Mouse (Mus musculus) liver, postnatal 0 days (tissue): Measurements from ENCODE around the gene Pdzd2. TPM values are rescaled to one million over a fixed set of nuclear protein-coding genes. Genes with fewer than 3 reads are reported as not detected.

ENCODE experiments used
- ATAC-seq: fragments of 200-750 bp; cut with Nextera tagmentation; 2 replicates; pipeline ENCODE4 v1.8.0; 2017; ENCODE audit warnings: mild to moderate bottlenecking, moderate library complexity
- DNase-seq: peaks from one replicate; pipeline ENCODE4 v3.0.0-alpha.2; 2016
- H3K27ac ChIP-seq: fragments of 300-500 bp; sonication (generic); 2 replicates; pipeline ENCODE4 v1.5.1; 2014; ENCODE audit warnings: antibody characterized with exemption, moderate library complexity, mild to moderate bottlenecking, low read depth
- H3K27me3 ChIP-seq: fragments of 300-500 bp; sonication (generic); 2 replicates; pipeline ENCODE4 v1.6.1; 2014; ENCODE audit warnings: low read length, control low read depth, mixed read lengths; ENCODE audit not compliant: insufficient read depth
- H3K36me3 ChIP-seq: fragments of 300-500 bp; sonication (generic); replicated peaks from 2 replicates; pipeline ENCODE4 v1.6.1; 2014; ENCODE audit warnings: mild to moderate bottlenecking, control low read depth, low read length, moderate library complexity, mixed read lengths; ENCODE audit not compliant: insufficient read depth
- H3K4me1 ChIP-seq: fragments of 300-500 bp; sonication (generic); 2 replicates; pipeline ENCODE4 v1.6.1; 2014; ENCODE audit warnings: antibody characterized with exemption, mild to moderate bottlenecking, control low read depth; ENCODE audit not compliant: insufficient read depth
- H3K4me2 ChIP-seq: fragments of 300-500 bp; sonication (generic); 2 replicates; pipeline ENCODE4 v1.6.1; 2014; ENCODE audit warnings: low read depth, mild to moderate bottlenecking, low read length, moderate library complexity, mixed read lengths
- H3K4me3 ChIP-seq: fragments of 300-500 bp; sonication (generic); 2 replicates; pipeline ENCODE4 v1.5.1; 2014; ENCODE audit warnings: low read depth, low read length
- H3K9ac ChIP-seq: fragments of 300-500 bp; sonication (generic); replicated peaks from 2 replicates; pipeline ENCODE4 v1.6.1; 2014; ENCODE audit warnings: mild to moderate bottlenecking, moderate library complexity
- H3K9me3 ChIP-seq: fragments of 300-500 bp; sonication (generic); 2 replicates; pipeline ENCODE4 v1.6.1; 2016; ENCODE audit warnings: mild to moderate bottlenecking, control low read depth, low read length, mixed read lengths
- CTCF ChIP-seq: sonication (generic); IDR thresholded peaks from 2 replicates; pipeline ENCODE4 v1.5.1; 2016; ENCODE audit warnings: antibody characterized with exemption, low read depth
- EP300 ChIP-seq: IDR thresholded peaks from 2 replicates; pipeline ENCODE4 v1.6.1; 2016; ENCODE audit warnings: antibody characterized with exemption, low read depth, mild to moderate bottlenecking
- WGBS: fragments of 180-500 bp; shearing (Covaris S2); extraction: QIAGEN DNeasy Blood & Tissue Kit; methylation state at CpG from one replicate; pipeline ENCODE4 v1.1.7; 2014; ENCODE audit not compliant: insufficient replicate concordance; 5-methylcytosine and 5-hydroxymethylcytosine counted together
- polyA plus RNA-seq: library from polyadenylated mRNA; unstranded; fragments of >200 nt; fragmentation: Nextera tagmentation; extraction: Ambion mirVana; gene quantifications from 2 replicates; pipeline ENCODE4 v1.2.1, GENCODE M21; 2015

Gene Pdzd2
- polyA plus RNA-seq, 1 experiment from 2014 or later: 1.3 TPM

DNA sequence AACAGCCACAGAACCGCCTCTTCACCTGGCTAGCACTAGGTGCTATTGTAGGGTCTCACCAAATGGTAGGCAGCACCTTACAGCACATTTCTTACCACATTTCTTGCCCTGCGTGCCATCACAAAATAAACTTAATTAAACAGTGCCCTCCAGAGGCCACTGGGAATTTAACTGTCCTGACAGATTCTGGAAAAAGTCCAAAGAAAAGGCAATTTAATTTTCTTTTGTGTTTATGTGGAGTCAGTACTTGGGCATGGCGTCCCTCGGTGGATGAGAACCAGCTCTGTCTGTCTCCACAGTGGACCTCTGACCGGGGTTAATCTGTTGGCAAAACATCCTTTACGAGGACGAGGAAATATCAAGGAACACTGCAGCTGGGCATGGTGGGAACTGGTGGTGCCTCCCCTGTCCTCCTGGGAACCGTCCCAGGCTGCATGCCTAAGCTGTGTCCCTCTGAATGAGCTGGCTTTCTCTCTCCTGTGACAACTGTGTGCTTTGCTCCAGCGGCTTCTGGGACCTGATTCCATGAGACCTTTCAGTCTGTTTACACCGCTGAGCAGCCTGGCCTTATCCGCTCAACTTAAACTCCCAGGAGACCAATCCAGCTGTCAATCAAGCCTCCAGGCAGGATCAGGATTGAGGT is 162.5 kb downstream of the Pdzd2 start:
- Histone ChIP-seq H3K9ac (peak overlapping the region; percentile 16; the same call in 1 of the 2 replicates), H3K27me3 (no peaks in the 10 kb centered on the region), H3K4me3 (no peak overlapping the region), H3K9me3 (no peaks in the 10 kb centered on the region), H3K4me2 (0 out of 2 replicates have a peak overlapping the region, but pooled peaks have one; percentile 22), H3K4me1 (no peaks in the 10 kb centered on the region), H3K36me3 (no peaks in the 10 kb centered on the region), H3K27ac (no peak overlapping the region)
- DNase-seq: peak; percentile 21
- 34% methylated on average over 11 of the region's 11 CpGs for WGBS
- TF ChIP-seq CTCF (peak; percentile 63), EP300 (no peak)
- no peak for ATAC-seq

DNA sequence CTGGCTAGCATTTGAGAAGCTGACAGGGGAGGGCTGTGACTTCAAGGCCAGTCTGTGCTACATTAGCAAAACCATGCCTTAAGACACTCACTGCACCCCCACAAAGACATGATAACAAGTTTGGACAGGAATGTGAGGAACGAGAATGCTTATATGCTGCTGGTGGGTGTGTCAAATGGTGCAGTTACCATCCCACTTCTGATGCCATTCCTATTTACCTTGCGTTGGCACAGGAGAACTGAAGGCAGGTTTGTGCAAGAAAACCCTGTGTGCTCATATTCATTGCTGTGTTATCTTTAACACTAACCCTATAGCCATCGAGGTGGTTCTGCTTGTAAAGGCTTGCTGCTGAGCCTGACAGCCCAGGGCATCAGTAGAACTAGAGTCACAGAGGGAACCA is 166.1 kb downstream of the Pdzd2 start:
- H3K4me3 ChIP-seq: no peak overlapping the region
- ATAC-seq (no peak), DNase-seq (no peak)
- H3K4me1 ChIP-seq: no peaks in the 10 kb centered on the region
- no peak overlapping the region for H3K27ac ChIP-seq
- H3K36me3 ChIP-seq: no peaks in the 10 kb centered on the region
- no peak overlapping the region for H3K9ac ChIP-seq
- H3K27me3 ChIP-seq: no peaks in the 10 kb centered on the region
- 68% methylated on average over 3 of the region's 3 CpGs for WGBS
- TF ChIP-seq CTCF (no peak), EP300 (no peak)
- no peaks in the 10 kb centered on the region for H3K9me3 ChIP-seq
- H3K4me2 ChIP-seq: no peak overlapping the region

DNA sequence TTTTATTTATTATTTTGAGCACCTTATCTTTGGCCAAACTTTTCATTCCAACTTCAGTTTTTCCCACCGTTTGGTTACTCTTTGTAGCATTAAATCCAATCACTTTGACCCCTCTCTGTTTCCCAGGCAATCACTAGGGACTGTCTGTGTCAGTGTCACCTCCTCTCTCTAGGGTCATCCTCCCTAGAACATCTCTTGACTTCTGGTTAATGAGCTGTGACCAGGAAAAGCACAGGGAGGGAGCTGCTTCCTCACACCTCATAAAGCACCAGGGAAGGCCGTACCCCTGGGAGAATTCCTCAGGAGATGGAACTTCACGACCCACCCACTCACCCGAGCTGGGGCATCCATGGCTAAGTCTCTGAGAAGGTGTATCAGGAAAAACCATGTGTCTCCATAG is 168.6 kb downstream of the Pdzd2 start:
- H3K4me1 ChIP-seq: no peaks in the 10 kb centered on the region
- no peak for TF ChIP-seq CTCF
- TF ChIP-seq EP300: no peak
- DNase-seq (no peak), ATAC-seq (no peak)
- no peak overlapping the region for H3K27ac ChIP-seq
- H3K4me2 ChIP-seq: no peak overlapping the region
- H3K36me3 ChIP-seq: no peaks in the 10 kb centered on the region
- H3K9ac ChIP-seq: no peak overlapping the region
- H3K4me3 ChIP-seq: no peak overlapping the region
- WGBS: 64% methylated on average over 4 of the region's 4 CpGs
- no peaks in the 10 kb centered on the region for H3K9me3 ChIP-seq
- H3K27me3 ChIP-seq: no peaks in the 10 kb centered on the region

DNA sequence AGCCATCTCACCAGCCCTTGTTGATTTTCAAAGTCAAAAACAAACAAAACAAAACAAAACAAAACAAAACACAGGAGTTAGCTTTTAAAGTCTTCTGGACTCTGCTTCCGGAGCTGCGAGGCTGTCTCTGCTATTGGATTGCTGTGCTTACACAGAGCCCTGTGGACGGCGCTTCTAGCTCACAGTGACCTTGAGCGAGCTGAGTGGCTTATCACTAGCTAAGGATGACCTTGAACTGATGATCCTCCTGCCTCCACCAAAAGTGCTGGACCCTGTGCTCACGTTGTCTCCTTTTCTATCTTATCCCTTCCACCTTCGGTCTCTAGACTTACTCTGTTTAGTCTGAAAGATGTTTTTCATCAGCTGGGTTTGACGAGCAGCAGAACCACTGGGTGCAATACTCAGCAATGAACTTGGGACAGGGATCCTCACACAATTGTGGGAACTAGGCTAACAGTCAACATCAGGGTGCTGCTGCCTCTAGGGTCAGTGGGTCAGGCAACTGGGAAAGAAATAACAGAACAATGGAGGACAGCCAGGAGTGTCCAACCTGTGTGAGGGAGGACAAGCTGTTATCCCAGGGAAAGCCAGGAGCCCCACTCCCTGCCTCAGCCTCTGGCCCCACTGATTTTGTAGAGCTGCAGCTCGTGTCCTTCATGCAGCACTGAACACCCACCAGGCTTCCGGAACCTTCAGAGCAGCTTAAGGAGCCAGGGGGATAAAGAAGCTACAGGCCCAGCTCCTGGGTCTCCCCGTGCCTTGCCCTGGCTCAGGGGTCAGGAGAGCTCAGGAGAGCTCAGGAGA is 172.9 kb downstream of the Pdzd2 start:
- no peak overlapping the region for H3K9ac ChIP-seq
- ATAC-seq (peak; percentile 87), DNase-seq (no peak)
- 0 out of 2 replicates have a peak overlapping the region, but pooled peaks have one; percentile 18 for H3K27ac ChIP-seq
- no peak overlapping the region for H3K4me3 ChIP-seq
- no peaks in the 10 kb centered on the region for H3K27me3 ChIP-seq
- H3K4me2 ChIP-seq: no peak overlapping the region
- H3K4me1 ChIP-seq: no peaks in the 10 kb centered on the region
- TF ChIP-seq CTCF: no peak
- no peak for TF ChIP-seq EP300
- H3K36me3 ChIP-seq: no peaks in the 10 kb centered on the region
- H3K9me3 ChIP-seq: no peaks in the 10 kb centered on the region
- 52% methylated on average over 10 of the region's 11 CpGs for WGBS

DNA sequence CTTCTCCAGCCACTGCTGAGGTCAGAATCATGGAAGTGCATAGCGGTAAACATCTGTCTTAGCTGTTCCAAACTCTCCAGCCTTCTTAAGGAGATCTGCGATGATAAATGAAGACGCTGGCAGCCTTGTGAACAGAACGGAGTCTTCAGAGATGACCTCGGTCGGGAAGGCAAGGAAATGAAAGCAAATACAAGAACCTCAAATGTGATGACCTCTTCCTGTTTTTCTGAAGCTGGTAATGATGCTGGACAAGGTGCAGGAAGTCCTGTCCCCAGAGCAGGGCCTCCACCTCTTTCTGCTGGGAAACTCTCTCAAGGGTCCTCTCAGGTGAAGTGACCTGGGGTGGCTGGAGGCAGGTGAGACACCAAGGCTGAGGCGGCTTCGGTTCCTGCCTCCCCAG is 174.4 kb downstream of the Pdzd2 start:
- no peak overlapping the region for H3K27ac ChIP-seq
- no peaks in the 10 kb centered on the region for H3K27me3 ChIP-seq
- ATAC-seq (no peak), DNase-seq (no peak)
- WGBS: 49% methylated on average over 8 of the region's 8 CpGs
- H3K9ac ChIP-seq: no peak overlapping the region
- H3K9me3 ChIP-seq: no peaks in the 10 kb centered on the region
- no peaks in the 10 kb centered on the region for H3K4me1 ChIP-seq
- H3K36me3 ChIP-seq: no peaks in the 10 kb centered on the region
- 0 out of 2 replicates have a peak overlapping the region, but pooled peaks have one; percentile 38 for H3K4me2 ChIP-seq
- 0 out of 2 replicates have a peak, but pooled peaks have one; percentile 6 for TF ChIP-seq EP300
- TF ChIP-seq CTCF: no peak
- H3K4me3 ChIP-seq: no peak overlapping the region

DNA sequence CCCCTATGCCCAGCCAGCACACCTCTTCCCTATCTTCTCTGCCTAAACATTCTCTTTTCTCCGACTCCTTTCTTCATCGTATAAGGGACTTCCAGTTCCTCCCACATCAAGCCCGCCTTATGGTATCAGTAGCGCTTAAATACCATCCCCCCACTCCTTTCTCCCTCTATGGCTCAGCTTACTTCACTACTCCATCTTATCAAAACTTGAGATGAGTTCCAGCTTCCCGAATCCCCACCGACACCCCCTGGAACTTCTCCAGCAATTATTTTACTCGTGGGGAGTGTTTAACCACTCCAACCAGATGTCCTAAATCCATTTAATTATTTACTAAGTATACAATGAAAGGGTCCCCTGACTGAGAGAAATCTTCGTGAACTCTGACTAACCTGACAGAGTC is 179.2 kb downstream of the Pdzd2 start:
- H3K4me1 ChIP-seq: no peaks in the 10 kb centered on the region
- no peaks in the 10 kb centered on the region for H3K36me3 ChIP-seq
- H3K27me3 ChIP-seq: no peaks in the 10 kb centered on the region
- TF ChIP-seq CTCF (no peak), EP300 (no peak)
- DNase-seq (no peak), ATAC-seq (no peak)
- no peak overlapping the region for H3K4me2 ChIP-seq
- H3K4me3 ChIP-seq: no peak overlapping the region
- H3K9me3 ChIP-seq: no peaks in the 10 kb centered on the region
- H3K27ac ChIP-seq: no peak overlapping the region
- 50% methylated on average over 8 of the region's 8 CpGs for WGBS
- no peak overlapping the region for H3K9ac ChIP-seq
